Mouse (Mus musculus) forebrain, embryonic 11.5 days (tissue): ENCODE results near the gene Igfals. TPM values are rescaled to one million over a fixed set of nuclear protein-coding genes. Genes with fewer than 3 reads are reported as not detected.

Experiments
- ATAC-seq: fragments of 200-750 bp; cut with Nextera tagmentation; replicated peaks from 2 replicates; pipeline ENCODE4 v1.8.0; 2017; ENCODE audit warnings: moderate TSS enrichment; ENCODE audit not compliant: low FRiP score
- DNase-seq: peaks from one replicate; pipeline ENCODE4 v3.0.0-alpha.2; 2017; ENCODE audit warnings: low spot score
- H3K27ac ChIP-seq: fragments of 300-500 bp; sonication (generic); 2 replicates; pipeline ENCODE4 v1.5.1; 2014; ENCODE audit warnings: low read depth, low read length
- H3K27me3 ChIP-seq: fragments of 300-500 bp; sonication (generic); 2 replicates; pipeline ENCODE4 v1.6.1; 2014; ENCODE audit warnings: mild to moderate bottlenecking, low read length, mixed read lengths; ENCODE audit not compliant: control insufficient read depth, insufficient read depth
- H3K36me3 ChIP-seq: fragments of 300-500 bp; sonication (generic); 2 replicates; pipeline ENCODE4 v1.6.1; 2014; ENCODE audit warnings: mild to moderate bottlenecking, low read length, moderate library complexity, mixed read lengths; ENCODE audit not compliant: control insufficient read depth, insufficient read depth
- H3K4me1 ChIP-seq: fragments of 300-500 bp; sonication (generic); replicated peaks from 2 replicates; pipeline ENCODE4 v1.6.1; 2014; ENCODE audit warnings: low read length, mixed read lengths; ENCODE audit not compliant: control insufficient read depth, insufficient read depth
- H3K4me2 ChIP-seq: fragments of 300-500 bp; sonication (generic); 2 replicates; pipeline ENCODE4 v1.6.1; 2014; ENCODE audit warnings: low read depth, mild to moderate bottlenecking, low read length, moderate library complexity, mixed read lengths; ENCODE audit not compliant: severe bottlenecking
- H3K4me3 ChIP-seq: fragments of 300-500 bp; sonication (generic); 2 replicates; pipeline ENCODE4 v1.5.1; 2014; ENCODE audit warnings: low read depth, low read length
- H3K9ac ChIP-seq: fragments of 300-500 bp; sonication (generic); 2 replicates; pipeline ENCODE4 v1.6.1; 2014; ENCODE audit warnings: low read length
- H3K9me3 ChIP-seq: fragments of 300-500 bp; sonication (generic); 2 replicates; pipeline ENCODE4 v1.6.1; 2016; ENCODE audit warnings: low read length, mixed read lengths; ENCODE audit not compliant: control insufficient read depth
- WGBS: fragments of 180-500 bp; shearing (Covaris S2); extraction: QIAGEN DNeasy Blood & Tissue Kit; methylation state at CpG from one replicate; pipeline ENCODE4 v1.1.7; 2014; 5-methylcytosine and 5-hydroxymethylcytosine counted together
- polyA plus RNA-seq: library from polyadenylated mRNA; unstranded; fragments of >200 nt; fragmentation: Nextera tagmentation; extraction: Ambion mirVana; gene quantifications from 2 replicates; pipeline ENCODE4 v1.2.1, GENCODE M21; 2014

Gene Igfals
- polyA plus RNA-seq, 1 experiment from 2014 or later: not detected

- ATAC-seq (no peak), DNase-seq (no peak)
- no peaks in the 10 kb centered on the region for H3K36me3 ChIP-seq
- no peaks in the 10 kb centered on the region for H3K27me3 ChIP-seq
- peaks cover 5% of the 10 kb centered on the region; the same call in 1 of the 2 replicates for H3K4me1 ChIP-seq
- no peak overlapping the region for H3K9ac ChIP-seq
- H3K4me2 ChIP-seq: no peak overlapping the region
- 61% methylated on average over 9 of the region's 9 CpGs for WGBS
- H3K4me3 ChIP-seq: no peak overlapping the region
- H3K27ac ChIP-seq: no peak overlapping the region
- no peaks in the 10 kb centered on the region for H3K9me3 ChIP-seq
These were observed 21.3 kb upstream of the Igfals start for GRCm38 (mm10) chr17:24844525-24844924.

GRCm38 (mm10) chr17:24847386-24847785, 18.4 kb upstream of the Igfals start:
- Histone ChIP-seq H3K4me1 (peaks cover 10% of the 10 kb centered on the region), H3K9ac (no peak overlapping the region), H3K4me2 (no peak overlapping the region), H3K9me3 (no peaks in the 10 kb centered on the region), H3K36me3 (no peaks in the 10 kb centered on the region), H3K27ac (no peak overlapping the region), H3K4me3 (no peak overlapping the region), H3K27me3 (peaks cover 9% of the 10 kb centered on the region)
- no peak for ATAC-seq
- DNase-seq: no peak
- WGBS: 90% methylated on average over 1 of the region's 1 CpGs

- 0 out of 2 replicates have a peak overlapping the region, but pooled peaks have one; percentile 38 for H3K27ac ChIP-seq
- no peaks in the 10 kb centered on the region for H3K36me3 ChIP-seq
- H3K4me1 ChIP-seq: peaks cover 10% of the 10 kb centered on the region
- H3K9ac ChIP-seq: no peak overlapping the region
- ATAC-seq (no peak), DNase-seq (no peak)
- peaks cover 9% of the 10 kb centered on the region for H3K27me3 ChIP-seq
- 0 out of 2 replicates have a peak overlapping the region, but pooled peaks have one; percentile 26 for H3K4me2 ChIP-seq
- no peaks in the 10 kb centered on the region for H3K9me3 ChIP-seq
- no peak overlapping the region for H3K4me3 ChIP-seq
These were observed 17.2 kb upstream of the Igfals start for GRCm38 (mm10) chr17:24848600-24849031.

- WGBS: 0% methylated on average over 21 of the region's 21 CpGs
- no peak for DNase-seq
- Histone ChIP-seq H3K27me3 (peaks cover 9% of the 10 kb centered on the region), H3K4me2 (peak overlapping the region; percentile 84), H3K9ac (peak overlapping the region; percentile 70), H3K9me3 (no peaks in the 10 kb centered on the region), H3K27ac (peak overlapping the region; percentile 79; the same call in 1 of the 2 replicates), H3K4me3 (peak overlapping the region; percentile 76), H3K36me3 (no peaks in the 10 kb centered on the region), H3K4me1 (peaks cover 10% of the 10 kb centered on the region)
- peak; percentile 66; the same call in 1 of the 2 replicates for ATAC-seq
These were observed 16.1 kb upstream of the Igfals start for GRCm38 (mm10) chr17:24849733-24850064.

GRCm38 (mm10) chr17:24850065-24850772, 15.6 kb upstream of the Igfals start, which contains the start of gene Fahd1:
Gene Fahd1 (minus strand): TSS chr17:24850364.
- H3K4me3 ChIP-seq: peak within 1 kb of the TSS; percentile 76
- H3K27ac ChIP-seq: peak within 1 kb of the TSS; percentile 79; the same call in 1 of the 2 replicates
- H3K4me1 ChIP-seq: peaks cover 10% of the 10 kb centered on the region
- no peaks in the 10 kb centered on the region for H3K36me3 ChIP-seq
- WGBS: under 1% methylated on average over 58 of the region's 58 CpGs
- peaks cover 9% of the 10 kb centered on the region for H3K27me3 ChIP-seq
- peak within 1 kb of the TSS; percentile 94 for H3K4me2 ChIP-seq
- H3K9me3 ChIP-seq: no peaks in the 10 kb centered on the region
- DNase-seq (peak; percentile 96), ATAC-seq (peak; percentile 100)
- H3K9ac ChIP-seq: peak within 1 kb of the TSS; percentile 70

GRCm38 (mm10) chr17:24850773-24851127, 15.0 kb upstream of the Igfals start:
- ATAC-seq (no peak), DNase-seq (no peak)
- Histone ChIP-seq H3K9me3 (no peaks in the 10 kb centered on the region), H3K4me2 (peak overlapping the region; percentile 94), H3K9ac (peak overlapping the region; percentile 68), H3K27me3 (peaks cover 9% of the 10 kb centered on the region), H3K4me3 (peak overlapping the region; percentile 76), H3K36me3 (no peaks in the 10 kb centered on the region), H3K4me1 (peaks cover 10% of the 10 kb centered on the region), H3K27ac (no peak overlapping the region)
- WGBS: 2% methylated on average over 20 of the region's 20 CpGs

GRCm38 (mm10) chr17:24851381-24852125, 14.2 kb upstream of the Igfals start:
- 82% methylated on average over 10 of the region's 10 CpGs for WGBS
- H3K9ac ChIP-seq: peak overlapping the region; percentile 68
- ATAC-seq (no peak), DNase-seq (no peak)
- H3K36me3 ChIP-seq: no peaks in the 10 kb centered on the region
- no peak overlapping the region for H3K27ac ChIP-seq
- H3K9me3 ChIP-seq: no peaks in the 10 kb centered on the region
- peak overlapping the region; percentile 94 for H3K4me2 ChIP-seq
- peaks cover 9% of the 10 kb centered on the region for H3K27me3 ChIP-seq
- peaks cover 10% of the 10 kb centered on the region for H3K4me1 ChIP-seq
- no peak overlapping the region; the same call in 1 of the 2 replicates for H3K4me3 ChIP-seq

GRCm38 (mm10) chr17:24855838-24856464, 9.8 kb upstream of the Igfals start:
- no peak for ATAC-seq
- H3K36me3 ChIP-seq: no peaks in the 10 kb centered on the region
- H3K4me3 ChIP-seq: no peak overlapping the region
- no peak overlapping the region for H3K4me2 ChIP-seq
- peak; percentile 33 for DNase-seq
- peaks cover 7% of the 10 kb centered on the region for H3K27me3 ChIP-seq
- H3K9ac ChIP-seq: no peak overlapping the region
- H3K4me1 ChIP-seq: peaks cover 4% of the 10 kb centered on the region
- 79% methylated on average over 3 of the region's 3 CpGs for WGBS
- H3K9me3 ChIP-seq: no peaks in the 10 kb centered on the region
- H3K27ac ChIP-seq: no peak overlapping the region
